In genomic region chr15:84217969-84218782, GRCm38 (mm10) we compare ENCODE assay signal across 10 mouse cellular contexts. TPM values are rescaled to one million over a fixed set of nuclear protein-coding genes. Genes with fewer than 3 reads are reported as not detected.
A peak's percentile ranks its signal among the peaks of the same experiment; 100 is the strongest.
DNase-seq lines count a peak whose midpoint lies in the region; ATAC-seq lines count a peak whose summit lies in the region.
"Had no signal": no experiment of that assay in that cellular context is flagged by ENCODE, and none has a peak within 500 bp of the region (broad histone marks: within the 10 kb centered on the region; RNA-seq: fewer than 3 reads in every experiment).

No protein-coding gene starts in this region.

- DNase-seq in heart, adult 18-20 months = no peak
- peak; percentile 55 for DNase-seq in neural tube, embryonic 10.5 days (ENCODE audit: extremely low spot score, low spot score)
- DNase-seq in embryo, embryonic 11 days = no peak
- DNase-seq in left cerebral cortex, adult 9 months (ENCODE audit: low spot score in 2 of 2) = no peak
- DNase-seq: cerebellum, adult 9-10 months had no signal

- peaks cover 22% of the 10 kb centered on the region for H3K36me3 ChIP-seq in heart, embryonic 12.5 days
- peaks cover 11% of the 10 kb centered on the region for H3K36me3 ChIP-seq in neural tube, embryonic 15.5 days
- H3K36me3 ChIP-seq in intestine, embryonic 15.5 days = 0 out of 2 replicates have a peak, but pooled peaks cover 12% of the 10 kb centered on the region
- no peaks in the 10 kb centered on the region for H3K36me3 ChIP-seq in stomach, embryonic 16.5 days (ENCODE audit: control insufficient read depth, insufficient read depth, low read length)

- WGBS in heart, embryonic 12.5 days = 40% methylated on average over 23 of the region's 23 CpGs
- 16% methylated on average over 23 of the region's 23 CpGs for WGBS in neural tube, embryonic 15.5 days
- 25% methylated on average over 23 of the region's 23 CpGs for WGBS in intestine, embryonic 15.5 days
- WGBS in stomach, embryonic 16.5 days = 24% methylated on average over 23 of the region's 23 CpGs

- peaks cover 56% of the 10 kb centered on the region for H3K4me1 ChIP-seq in heart, embryonic 12.5 days (replicated peaks)
- H3K4me1 ChIP-seq in neural tube, embryonic 15.5 days = peaks cover 22% of the 10 kb centered on the region
- peaks cover 14% of the 10 kb centered on the region; the same call in 1 of the 2 replicates for H3K4me1 ChIP-seq in intestine, embryonic 15.5 days (replicated peaks)
- H3K4me1 ChIP-seq in stomach, embryonic 16.5 days (ENCODE audit: control insufficient read depth, insufficient read depth, low read length) = peaks cover 11% of the 10 kb centered on the region

- H3K9ac ChIP-seq in heart, embryonic 12.5 days = no peak overlapping the region
- no peak overlapping the region for H3K9ac ChIP-seq in neural tube, embryonic 15.5 days (replicated peaks)
- H3K9ac ChIP-seq in intestine, embryonic 15.5 days = no peak overlapping the region
- H3K9ac ChIP-seq in stomach, embryonic 16.5 days (ENCODE audit: low read length) = no peak overlapping the region

- no peaks in the 10 kb centered on the region for H3K27me3 ChIP-seq in heart, embryonic 12.5 days (replicated peaks)
- no peaks in the 10 kb centered on the region for H3K27me3 ChIP-seq in neural tube, embryonic 15.5 days (replicated peaks)
- no peaks in the 10 kb centered on the region for H3K27me3 ChIP-seq in intestine, embryonic 15.5 days (replicated peaks)
- no peaks in the 10 kb centered on the region for H3K27me3 ChIP-seq in stomach, embryonic 16.5 days (ENCODE audit: control insufficient read depth, insufficient read depth, low read length)
- H3K27me3 ChIP-seq: megakaryocyte, embryonic 14.5 days had no signal

- no peak overlapping the region for H3K4me3 ChIP-seq in heart, embryonic 12.5 days
- no peak overlapping the region for H3K4me3 ChIP-seq in neural tube, embryonic 15.5 days (replicated peaks)
- no peak overlapping the region for H3K4me3 ChIP-seq in intestine, embryonic 15.5 days (replicated peaks)
- H3K4me3 ChIP-seq in stomach, embryonic 16.5 days (replicated peaks; ENCODE audit: low read length) = no peak overlapping the region

- H3K4me2 ChIP-seq in heart, embryonic 12.5 days = no peak overlapping the region
- H3K4me2 ChIP-seq in neural tube, embryonic 15.5 days = no peak overlapping the region
- peak overlapping the region; percentile 12 for H3K4me2 ChIP-seq in intestine, embryonic 15.5 days (replicated peaks)
- H3K4me2 ChIP-seq in stomach, embryonic 16.5 days (ENCODE audit: low read depth, low read length) = peak overlapping the region; percentile 26

- ATAC-seq in heart, embryonic 12.5 days (ENCODE audit: insufficient number of reproducible peaks, low FRiP score) = no peak
- no peak for ATAC-seq in neural tube, embryonic 15.5 days (ENCODE audit: low FRiP score)
- no peak; the same call in 1 of the 2 replicates for ATAC-seq in intestine, embryonic 15.5 days
- no peak for ATAC-seq in stomach, embryonic 16.5 days (ENCODE audit: insufficient read depth, low FRiP score)

- peak overlapping the region; percentile 67; the same call in 1 of the 2 replicates for H3K27ac ChIP-seq in heart, embryonic 12.5 days (ENCODE audit: poor library complexity, severe bottlenecking)
- no peak overlapping the region for H3K27ac ChIP-seq in neural tube, embryonic 15.5 days (replicated peaks)
- peak overlapping the region; percentile 14; the same call in 1 of the 2 replicates for H3K27ac ChIP-seq in intestine, embryonic 15.5 days
- 0 out of 2 replicates have a peak overlapping the region, but pooled peaks have one; percentile 44 for H3K27ac ChIP-seq in stomach, embryonic 16.5 days (ENCODE audit: low read length)

- no peaks in the 10 kb centered on the region for H3K9me3 ChIP-seq in heart, embryonic 12.5 days (replicated peaks)
- H3K9me3 ChIP-seq in neural tube, embryonic 15.5 days (replicated peaks) = no peaks in the 10 kb centered on the region
- no peaks in the 10 kb centered on the region for H3K9me3 ChIP-seq in intestine, embryonic 15.5 days
- H3K9me3 ChIP-seq in stomach, embryonic 16.5 days (replicated peaks; ENCODE audit: control insufficient read depth, low read length) = no peaks in the 10 kb centered on the region

RNA-seq across cellular contexts. Expression of gene Parvb, which starts 13.7 kb away (rescaled TPM):
- polyA plus RNA-seq in heart, embryonic 12.5 days (2016; fragmentation: Nextera tagmentation; extraction: Ambion mirVana) = 13.5 and 13.8 TPM in 2 replicates
- 100 to 1,000 TPM in 1 of 2 experiments, 10 to 100 TPM in 1; 89.9 to 103 TPM for total RNA-seq in heart, adult 18-20 months (2021)
- polyA plus RNA-seq in neural tube, embryonic 15.5 days (2015; fragmentation: Nextera tagmentation; extraction: Ambion mirVana) = 4.8 and 7.2 TPM in 2 replicates
- polyA plus RNA-seq in intestine, embryonic 15.5 days (2015; fragmentation: Nextera tagmentation; extraction: Ambion mirVana) = 3.2 and 3.9 TPM in 2 replicates
- polyA plus RNA-seq in stomach, embryonic 16.5 days (2015; fragmentation: Nextera tagmentation; extraction: Ambion mirVana) = 2.7 and 3.2 TPM in 2 replicates

RNA-seq across cellular contexts. Expression of gene Samm50, which starts 26.1 kb away (rescaled TPM):
- polyA plus RNA-seq in heart, embryonic 12.5 days (2016; fragmentation: Nextera tagmentation; extraction: Ambion mirVana) = 122 and 125 TPM in 2 replicates
- total RNA-seq in heart, adult 18-20 months (2021) = 100 to 1,000 TPM; 299 to 313 TPM
- 89.4 and 91.9 TPM in 2 replicates for polyA plus RNA-seq in neural tube, embryonic 15.5 days (2015; fragmentation: Nextera tagmentation; extraction: Ambion mirVana)
- 148 and 151 TPM in 2 replicates for polyA plus RNA-seq in intestine, embryonic 15.5 days (2015; fragmentation: Nextera tagmentation; extraction: Ambion mirVana)
- 107 and 116 TPM in 2 replicates for polyA plus RNA-seq in stomach, embryonic 16.5 days (2015; fragmentation: Nextera tagmentation; extraction: Ambion mirVana)

RNA-seq across cellular contexts. Expression of gene Pnpla3, which starts 50.5 kb away (rescaled TPM):
- polyA plus RNA-seq in heart, embryonic 12.5 days (2016; fragmentation: Nextera tagmentation; extraction: Ambion mirVana) = 0.60 and 1.1 TPM in 2 replicates
- 1 to 10 TPM; 2.6 to 8.8 TPM for total RNA-seq in heart, adult 18-20 months (2021)
- 5.9 and 6.6 TPM in 2 replicates for polyA plus RNA-seq in neural tube, embryonic 15.5 days (2015; fragmentation: Nextera tagmentation; extraction: Ambion mirVana)
- 0.46 and 1.2 TPM in 2 replicates for polyA plus RNA-seq in intestine, embryonic 15.5 days (2015; fragmentation: Nextera tagmentation; extraction: Ambion mirVana)
- polyA plus RNA-seq in stomach, embryonic 16.5 days (2015; fragmentation: Nextera tagmentation; extraction: Ambion mirVana) = 0.80 and 1.3 TPM in 2 replicates

Comparison
In these comparisons a context has a peak if more than half of its experiments do, and no peak if none do; other contexts are left out.
1. H3K4me2 ChIP-seq: peak in intestine, embryonic 15.5 days (single experiment) and stomach, embryonic 16.5 days (single experiment); none in heart, embryonic 12.5 days (single experiment) and neural tube, embryonic 15.5 days (single experiment).